Mouse (Mus musculus): ENCODE results near the gene Gm20721.

The Gm20721 gene

GRCm38 (mm10) chr2:174297086-174297571 lies 49.4 kb downstream of the Gm20721 start:
- DNase-seq: no peak

GRCm38 (mm10) chr2:174295900-174296465 lies 50.5 kb downstream of the Gm20721 start:
- DNase-seq: no peak

DNA sequence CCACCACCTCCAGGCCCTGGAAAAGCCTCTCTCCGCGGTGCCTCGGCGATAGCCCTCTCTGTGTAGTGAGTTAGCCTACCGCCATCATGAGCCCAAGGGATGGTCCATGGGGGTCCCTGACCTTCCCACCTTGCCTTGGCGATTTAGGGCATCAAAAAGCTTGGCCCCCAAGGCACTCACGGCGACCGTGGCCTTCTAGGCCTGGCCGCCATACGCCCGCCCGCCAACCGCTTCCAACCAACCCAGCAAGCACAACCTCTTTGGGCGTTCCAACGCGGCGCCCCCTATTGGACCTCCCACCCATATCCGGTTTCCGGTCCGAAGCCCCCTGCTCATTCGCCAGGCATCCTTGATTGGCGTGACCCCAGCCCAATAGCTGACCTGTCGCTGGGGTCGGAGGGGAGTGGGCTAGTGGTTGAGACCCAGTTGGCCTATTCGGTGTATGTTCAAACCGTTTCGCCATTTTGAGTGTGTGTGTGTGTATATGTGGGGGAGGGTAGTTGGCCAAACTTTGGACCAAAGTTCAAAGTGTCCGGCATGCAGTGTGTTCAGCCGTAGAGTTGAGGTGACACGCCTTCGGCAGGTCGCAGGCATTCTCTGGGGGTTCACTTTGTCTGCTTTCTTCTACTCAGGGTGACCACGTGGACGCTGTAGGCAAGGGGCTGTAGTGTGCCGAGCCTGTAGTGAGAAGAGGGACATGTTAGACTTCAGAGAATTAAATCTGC lies 51.2 kb downstream of the Gm20721 start:
- DNase-seq: peak; percentile 74

DNA sequence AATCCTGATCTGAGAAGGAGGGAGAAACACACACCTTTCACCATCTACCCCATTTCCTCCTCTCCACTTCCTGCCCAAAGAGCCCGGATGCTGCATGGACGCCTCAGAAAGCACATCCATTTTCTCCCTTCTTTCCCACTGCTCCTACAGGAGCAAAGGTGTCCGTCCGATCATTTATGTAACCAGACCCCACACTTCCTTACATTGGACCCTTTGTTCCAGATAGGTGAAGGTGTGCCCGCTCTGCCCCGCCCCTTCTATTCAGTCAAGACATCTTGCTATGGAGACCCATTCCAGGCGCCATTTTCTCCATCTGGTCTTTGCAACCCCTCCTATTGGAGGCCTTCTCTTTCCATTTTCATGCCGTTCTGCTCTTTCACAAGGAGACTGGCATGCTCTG lies 52.1 kb downstream of the Gm20721 start:
- no peak for DNase-seq

GRCm38 (mm10) chr2:174291662-174292030 lies 54.9 kb downstream of the Gm20721 start:
- DNase-seq: no peak

GRCm38 (mm10) chr2:174291029-174291661 lies 55.4 kb downstream of the Gm20721 start:
- no peak for DNase-seq

DNA sequence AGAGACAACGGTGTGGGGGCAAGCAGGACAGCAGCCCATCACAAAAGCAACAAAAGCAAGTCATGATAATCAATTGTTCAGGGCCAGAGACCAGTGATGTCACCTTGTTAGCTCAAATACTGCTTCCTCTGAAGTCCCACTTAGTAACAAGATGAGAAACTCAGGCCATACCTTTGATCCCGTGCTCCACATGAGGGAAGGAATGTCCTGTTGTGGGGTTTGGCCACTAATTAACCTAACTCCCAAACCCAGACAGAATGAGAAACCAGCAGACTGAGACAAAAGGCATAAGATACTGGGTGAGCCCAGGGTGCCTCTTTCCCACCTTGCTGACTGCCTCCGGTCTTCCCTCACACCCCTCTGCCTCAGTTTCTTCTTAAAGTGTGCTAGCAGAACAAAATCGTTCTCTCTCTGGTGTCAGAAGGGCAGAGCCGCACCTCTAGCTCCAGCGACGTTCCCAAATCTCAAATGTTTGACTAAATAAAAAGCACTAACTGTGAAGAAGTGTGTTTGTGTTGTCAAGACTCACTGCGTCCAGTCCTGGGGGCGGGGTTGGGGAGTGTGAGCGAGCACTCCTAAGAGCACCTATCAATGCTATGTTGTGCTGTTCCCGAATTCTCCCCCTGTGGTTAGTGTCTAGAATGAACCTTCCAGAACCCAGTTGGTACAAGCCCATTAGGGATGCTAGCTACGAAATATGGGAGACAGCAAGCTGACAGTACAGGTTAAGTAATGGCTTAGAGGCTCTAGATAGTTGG lies 57.7 kb downstream of the Gm20721 start:
- DNase-seq: peak; percentile 48

DNA sequence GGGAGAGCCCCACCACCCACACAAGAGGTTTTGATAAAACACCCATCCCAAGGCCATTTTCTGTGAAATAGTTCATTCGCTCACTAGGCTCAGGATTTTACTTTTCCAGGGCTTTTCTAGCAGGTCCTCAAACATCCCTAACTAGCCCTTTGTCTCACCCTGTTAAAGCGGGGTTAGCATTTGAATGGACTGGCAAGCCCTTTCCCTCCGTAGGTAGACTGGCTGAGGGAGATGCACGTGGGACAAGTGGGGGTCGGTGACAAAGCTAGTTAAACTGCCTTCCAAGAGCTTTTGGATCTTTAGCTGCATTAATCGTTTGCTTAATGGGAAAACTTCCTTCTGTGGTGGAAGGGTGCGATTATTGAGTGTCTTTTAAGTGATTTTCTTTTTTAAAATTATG lies 58.6 kb downstream of the Gm20721 start:
- no peak for DNase-seq

GRCm38 (mm10) chr2:174285921-174286470 lies 60.5 kb downstream of the Gm20721 start:
- DNase-seq: no peak

DNA sequence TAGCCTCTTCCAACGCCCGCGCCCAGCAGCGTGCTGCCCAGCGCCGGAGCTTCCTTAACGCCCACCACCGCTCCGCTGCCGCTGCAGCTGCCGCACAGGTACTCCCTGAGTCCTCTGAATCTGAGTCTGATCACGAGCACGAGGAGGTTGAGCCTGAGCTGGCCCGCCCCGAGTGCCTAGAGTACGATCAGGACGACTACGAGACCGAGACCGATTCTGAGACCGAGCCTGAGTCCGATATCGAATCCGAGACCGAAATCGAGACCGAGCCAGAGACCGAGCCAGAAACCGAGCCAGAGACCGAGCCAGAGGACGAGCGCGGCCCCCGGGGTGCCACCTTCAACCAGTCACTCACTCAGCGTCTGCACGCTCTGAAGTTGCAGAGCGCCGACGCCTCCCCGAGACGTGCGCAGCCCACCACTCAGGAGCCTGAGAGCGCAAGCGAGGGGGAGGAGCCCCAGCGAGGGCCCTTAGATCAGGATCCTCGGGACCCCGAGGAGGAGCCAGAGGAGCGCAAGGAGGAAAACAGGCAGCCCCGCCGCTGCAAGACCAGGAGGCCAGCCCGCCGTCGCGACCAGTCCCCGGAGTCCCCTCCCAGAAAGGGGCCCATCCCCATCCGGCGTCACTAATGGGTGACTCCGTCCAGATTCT lies 61.6 kb downstream of the Gm20721 start:
- DNase-seq: no peak

- peak; percentile 37 for DNase-seq
Measured at GRCm38 (mm10) chr2:174284011-174284410, 62.5 kb downstream of the Gm20721 start, which contains the start of gene Gnas. TSS of gene Gnas (plus strand) at chr2:174284320.

- no peak for DNase-seq
Measured at GRCm38 (mm10) chr2:174283341-174283740, 63.2 kb downstream of the Gm20721 start.
